Mouse (Mus musculus) heart, embryonic 12.5 days (tissue): Measurements from ENCODE around the gene Fshr. TPM values are rescaled to one million over a fixed set of nuclear protein-coding genes. Genes with fewer than 3 reads are reported as not detected.

ENCODE experiments used
- ATAC-seq: fragments of 200-750 bp; cut with Nextera tagmentation; 2 replicates; pipeline ENCODE4 v1.8.0; 2017; ENCODE audit warnings: moderate TSS enrichment, moderate library complexity; ENCODE audit not compliant: insufficient number of reproducible peaks, low FRiP score
- H3K27ac ChIP-seq: fragments of 300-500 bp; sonication (generic); 2 replicates; pipeline ENCODE4 v1.5.1; 2016; ENCODE audit warnings: mild to moderate bottlenecking, moderate library complexity; ENCODE audit not compliant: poor library complexity, severe bottlenecking
- H3K27me3 ChIP-seq: fragments of 300-500 bp; sonication (generic); replicated peaks from 2 replicates; pipeline ENCODE4 v1.6.1; 2016; ENCODE audit warnings: mild to moderate bottlenecking, moderate library complexity
- H3K36me3 ChIP-seq: fragments of 300-500 bp; sonication (generic); 2 replicates; pipeline ENCODE4 v1.6.1; 2016; ENCODE audit warnings: mild to moderate bottlenecking, moderate library complexity
- H3K4me1 ChIP-seq: fragments of 300-500 bp; sonication (generic); replicated peaks from 2 replicates; pipeline ENCODE4 v1.6.1; 2016; ENCODE audit warnings: mild to moderate bottlenecking
- H3K4me2 ChIP-seq: fragments of 300-500 bp; sonication (generic); 2 replicates; pipeline ENCODE4 v1.6.1; 2016; ENCODE audit warnings: mild to moderate bottlenecking, moderate library complexity
- H3K4me3 ChIP-seq: fragments of 300-500 bp; sonication (generic); 2 replicates; pipeline ENCODE4 v1.5.1; 2016; ENCODE audit warnings: mild to moderate bottlenecking
- H3K9ac ChIP-seq: fragments of 300-500 bp; sonication (generic); 2 replicates; pipeline ENCODE4 v1.6.1; 2016; ENCODE audit warnings: mild to moderate bottlenecking, moderate library complexity
- H3K9me3 ChIP-seq: fragments of 300-500 bp; sonication (generic); replicated peaks from 2 replicates; pipeline ENCODE4 v1.6.1; 2016; ENCODE audit warnings: mild to moderate bottlenecking, moderate library complexity
- WGBS: fragments of 180-500 bp; shearing (Covaris S2); methylation state at CpG from one replicate; pipeline ENCODE4 v1.1.7; 2016; 5-methylcytosine and 5-hydroxymethylcytosine counted together
- polyA plus RNA-seq: library from polyadenylated mRNA; unstranded; fragments of >200 nt; fragmentation: Nextera tagmentation; extraction: Ambion mirVana; gene quantifications from 2 replicates; pipeline ENCODE4 v1.2.1, GENCODE M21; 2016

The Fshr gene
- polyA plus RNA-seq, 1 experiment from 2014 or later: not detected

- H3K36me3 ChIP-seq: no peaks in the 10 kb centered on the region
- H3K27ac ChIP-seq: no peak overlapping the region
- H3K4me2 ChIP-seq: no peak overlapping the region
- no peaks in the 10 kb centered on the region for H3K4me1 ChIP-seq
- H3K27me3 ChIP-seq: no peaks in the 10 kb centered on the region
- ATAC-seq: no peak
- no peaks in the 10 kb centered on the region for H3K9me3 ChIP-seq
- 78% methylated on average over 5 of the region's 5 CpGs for WGBS
- H3K4me3 ChIP-seq: no peak overlapping the region
- no peak overlapping the region for H3K9ac ChIP-seq
Observed at GRCm38 (mm10) chr17:89089692-89090475, 110.6 kb downstream of the Fshr start.

GRCm38 (mm10) chr17:89082897-89083296 lies 117.6 kb downstream of the Fshr start:
- no peaks in the 10 kb centered on the region for H3K9me3 ChIP-seq
- no peak overlapping the region for H3K9ac ChIP-seq
- H3K4me2 ChIP-seq: no peak overlapping the region
- no peaks in the 10 kb centered on the region for H3K36me3 ChIP-seq
- ATAC-seq: no peak
- WGBS: 47% methylated on average over 2 of the region's 2 CpGs
- no peaks in the 10 kb centered on the region for H3K4me1 ChIP-seq
- H3K4me3 ChIP-seq: no peak overlapping the region
- H3K27me3 ChIP-seq: no peaks in the 10 kb centered on the region
- no peak overlapping the region for H3K27ac ChIP-seq

GRCm38 (mm10) chr17:89079706-89080105 lies 120.8 kb downstream of the Fshr start:
- Histone ChIP-seq H3K9me3 (no peaks in the 10 kb centered on the region), H3K9ac (no peak overlapping the region), H3K36me3 (no peaks in the 10 kb centered on the region), H3K4me1 (no peaks in the 10 kb centered on the region), H3K4me2 (no peak overlapping the region), H3K4me3 (no peak overlapping the region), H3K27me3 (no peaks in the 10 kb centered on the region), H3K27ac (no peak overlapping the region)
- ATAC-seq: no peak
- WGBS: 78% methylated on average over 5 of the region's 5 CpGs

GRCm38 (mm10) chr17:89064327-89065095 lies 136.0 kb downstream of the Fshr start:
- Histone ChIP-seq H3K9ac (no peak overlapping the region), H3K4me3 (no peak overlapping the region), H3K4me2 (no peak overlapping the region), H3K27me3 (no peaks in the 10 kb centered on the region), H3K27ac (no peak overlapping the region), H3K9me3 (no peaks in the 10 kb centered on the region), H3K36me3 (no peaks in the 10 kb centered on the region), H3K4me1 (no peaks in the 10 kb centered on the region)
- whole genome bisulfite sequencing: 56% methylated on average over 3 of the region's 3 CpGs
- no peak for ATAC-seq

- H3K4me2 ChIP-seq: no peak overlapping the region
- H3K9me3 ChIP-seq: no peaks in the 10 kb centered on the region
- no peak overlapping the region for H3K4me3 ChIP-seq
- no peak overlapping the region for H3K27ac ChIP-seq
- H3K9ac ChIP-seq: no peak overlapping the region
- H3K27me3 ChIP-seq: no peaks in the 10 kb centered on the region
- WGBS: 83% methylated on average over 8 of the region's 8 CpGs
- no peaks in the 10 kb centered on the region for H3K4me1 ChIP-seq
- no peaks in the 10 kb centered on the region for H3K36me3 ChIP-seq
- no peak for ATAC-seq
Observed at GRCm38 (mm10) chr17:89062348-89062949, 138.0 kb downstream of the Fshr start.

GRCm38 (mm10) chr17:89051031-89051563 lies 149.4 kb downstream of the Fshr start:
- no peak for ATAC-seq
- 73% methylated on average over 3 of the region's 3 CpGs for WGBS
- no peak overlapping the region for H3K27ac ChIP-seq
- no peak overlapping the region for H3K4me3 ChIP-seq
- H3K9me3 ChIP-seq: no peaks in the 10 kb centered on the region
- no peak overlapping the region for H3K9ac ChIP-seq
- no peak overlapping the region for H3K4me2 ChIP-seq
- 0 out of 2 replicates have a peak, but pooled peaks cover 5% of the 10 kb centered on the region for H3K4me1 ChIP-seq
- H3K27me3 ChIP-seq: no peaks in the 10 kb centered on the region
- H3K36me3 ChIP-seq: no peaks in the 10 kb centered on the region

GRCm38 (mm10) chr17:89049071-89049470 lies 151.4 kb downstream of the Fshr start:
- Histone ChIP-seq H3K9ac (no peak overlapping the region), H3K9me3 (no peaks in the 10 kb centered on the region), H3K27me3 (no peaks in the 10 kb centered on the region), H3K36me3 (no peaks in the 10 kb centered on the region), H3K4me3 (no peak overlapping the region), H3K4me1 (0 out of 2 replicates have a peak, but pooled peaks cover 5% of the 10 kb centered on the region), H3K4me2 (no peak overlapping the region), H3K27ac (no peak overlapping the region)
- WGBS: 73% methylated on average over 2 of the region's 2 CpGs
- no peak for ATAC-seq

- Histone ChIP-seq H3K4me1 (0 out of 2 replicates have a peak, but pooled peaks cover 5% of the 10 kb centered on the region), H3K4me2 (no peak overlapping the region), H3K36me3 (no peaks in the 10 kb centered on the region), H3K9ac (no peak overlapping the region), H3K27me3 (no peaks in the 10 kb centered on the region), H3K4me3 (no peak overlapping the region), H3K9me3 (no peaks in the 10 kb centered on the region), H3K27ac (no peak overlapping the region)
- ATAC-seq: no peak
- 62% methylated on average over 3 of the region's 3 CpGs for WGBS
Observed at GRCm38 (mm10) chr17:89046016-89046415, 154.5 kb downstream of the Fshr start.

- Histone ChIP-seq H3K27me3 (no peaks in the 10 kb centered on the region), H3K4me1 (no peaks in the 10 kb centered on the region), H3K9me3 (peaks cover 6% of the 10 kb centered on the region; the same call in 1 of the 2 replicates), H3K9ac (no peak overlapping the region), H3K4me3 (no peak overlapping the region), H3K36me3 (no peaks in the 10 kb centered on the region), H3K27ac (no peak overlapping the region), H3K4me2 (no peak overlapping the region)
- ATAC-seq: no peak
- WGBS: 79% methylated on average over 5 of the region's 5 CpGs
Observed at GRCm38 (mm10) chr17:89036723-89037122, 163.8 kb downstream of the Fshr start.

- no peak overlapping the region for H3K4me2 ChIP-seq
- WGBS: 92% methylated on average over 3 of the region's 3 CpGs
- no peak overlapping the region for H3K27ac ChIP-seq
- no peaks in the 10 kb centered on the region for H3K27me3 ChIP-seq
- H3K9ac ChIP-seq: no peak overlapping the region
- H3K4me3 ChIP-seq: no peak overlapping the region
- H3K36me3 ChIP-seq: no peaks in the 10 kb centered on the region
- no peak for ATAC-seq
- H3K4me1 ChIP-seq: no peaks in the 10 kb centered on the region
- peaks cover 6% of the 10 kb centered on the region; the same call in 1 of the 2 replicates for H3K9me3 ChIP-seq
Observed at GRCm38 (mm10) chr17:89036049-89036448, 164.4 kb downstream of the Fshr start.

GRCm38 (mm10) chr17:89034627-89035026 lies 165.8 kb downstream of the Fshr start:
- no peak overlapping the region for H3K4me3 ChIP-seq
- H3K9me3 ChIP-seq: peaks cover 6% of the 10 kb centered on the region; the same call in 1 of the 2 replicates
- no peaks in the 10 kb centered on the region for H3K36me3 ChIP-seq
- ATAC-seq: no peak
- no peaks in the 10 kb centered on the region for H3K27me3 ChIP-seq
- no peak overlapping the region for H3K9ac ChIP-seq
- no peak overlapping the region for H3K27ac ChIP-seq
- H3K4me2 ChIP-seq: no peak overlapping the region
- H3K4me1 ChIP-seq: no peaks in the 10 kb centered on the region
